Mouse (Mus musculus): ENCODE measurements around the gene Sh3bgrl2. TPM values are rescaled to one million over a fixed set of nuclear protein-coding genes. Genes with fewer than 3 reads are reported as not detected.

Sh3bgrl2 gene
- total RNA-seq, 1 experiment = 13.3 TPM

DNA sequence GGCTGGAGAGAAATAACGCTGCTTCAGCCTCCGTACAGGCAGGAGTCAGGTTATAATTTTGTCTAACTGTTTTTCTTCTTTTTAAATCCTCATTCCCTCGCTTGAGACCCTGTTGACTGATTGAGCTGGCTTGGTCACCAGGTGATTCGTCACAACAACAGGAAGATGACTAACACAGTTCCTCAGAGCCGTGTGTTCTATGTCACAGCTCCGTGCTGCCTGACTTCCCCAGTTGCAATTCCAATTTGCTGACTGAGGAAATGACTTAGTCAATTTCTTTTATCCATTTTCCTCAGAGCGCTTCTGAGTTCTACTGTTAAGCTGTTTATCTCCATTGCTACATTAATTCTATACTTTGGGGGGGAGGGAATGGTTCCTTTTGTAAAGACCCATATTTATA, 1.8 kb upstream of the Sh3bgrl2 start:
- Histone ChIP-seq H3K27ac (ENCODE audit: insufficient read depth, low read depth, low read length, poor library complexity, severe bottlenecking) (no peak overlapping the region), H3K4me3 (ENCODE audit: insufficient read depth in 1 of 2, low read depth in 1 of 2, low read length in 2 of 2, poor library complexity in 1 of 2, severe bottlenecking in 1 of 2) (no peak overlapping the region), H3K4me1 (ENCODE audit: control insufficient read depth in 2 of 2, insufficient read depth in 2 of 2, low read length in 2 of 2, poor library complexity in 1 of 2) (peaks cover 0 to 2% of the 10 kb centered on the region in 2 experiments; a peak in 1 of 4 replicates), H3K36me3 (ENCODE audit: control insufficient read depth, insufficient read depth, low read length, poor library complexity, severe bottlenecking) (no peaks in the 10 kb centered on the region), H3K9me3 (ENCODE audit: control insufficient read depth, insufficient read depth, low read depth, low read length) (no peaks in the 10 kb centered on the region), H3K9ac (ENCODE audit: insufficient read depth, low read depth, low read length, poor library complexity, severe bottlenecking) (no peak overlapping the region)
- in situ Hi-C loops (cut with MboI; ENCODE audit: low sequenced_read_pairs in 2 of 2, unreplicated experiment in 2 of 2) = no loop called here
- DNase-seq (ENCODE audit: low read depth, low spot score) = no peak
- no peak for TF ChIP-seq CHD2 (IDR thresholded peaks at IDR 0.05; ENCODE audit: low read depth, low read length)
- TF ChIP-seq MAFK (IDR thresholded peaks at IDR 0.05; ENCODE audit: insufficient read depth, low read depth, low read length) = no peak
- no peak for TF ChIP-seq HCFC1 (IDR thresholded peaks at IDR 0.05; ENCODE audit: borderline replicate concordance, insufficient read depth, low read length)

GRCm38 (mm10) chr9:83547229-83547628, 898 bp upstream of the Sh3bgrl2 start:
- no peak overlapping the region for H3K9ac ChIP-seq (ENCODE audit: insufficient read depth, low read depth, low read length, poor library complexity, severe bottlenecking)
- H3K9me3 ChIP-seq (ENCODE audit: control insufficient read depth, insufficient read depth, low read depth, low read length) = no peaks in the 10 kb centered on the region
- H3K4me1 ChIP-seq (ENCODE audit: control insufficient read depth in 2 of 2, insufficient read depth in 2 of 2, low read length in 2 of 2, poor library complexity in 1 of 2) = peaks cover 0 to 2% of the 10 kb centered on the region in 2 experiments; a peak in 1 of 4 replicates
- no peak for DNase-seq (ENCODE audit: low read depth, low spot score)
- in situ Hi-C loops (cut with MboI; ENCODE audit: low sequenced_read_pairs in 2 of 2, unreplicated experiment in 2 of 2) = no loop called here
- H3K36me3 ChIP-seq (ENCODE audit: control insufficient read depth, insufficient read depth, low read length, poor library complexity, severe bottlenecking) = no peaks in the 10 kb centered on the region
- TF ChIP-seq ZNF384 (IDR thresholded peaks at IDR 0.05; ENCODE audit: low read depth, low read length) = no peak
- no peak for TF ChIP-seq ZC3H11A (IDR thresholded peaks at IDR 0.05; ENCODE audit: borderline replicate concordance, low read depth, low read length)
- TF ChIP-seq HCFC1 (IDR thresholded peaks at IDR 0.05; ENCODE audit: borderline replicate concordance, insufficient read depth, low read length) = no peak
- TF ChIP-seq CHD2 (IDR thresholded peaks at IDR 0.05; ENCODE audit: low read depth, low read length) = no peak
- TF ChIP-seq MAFK (IDR thresholded peaks at IDR 0.05; ENCODE audit: insufficient read depth, low read depth, low read length) = no peak
- no peak overlapping the region for H3K27ac ChIP-seq (ENCODE audit: insufficient read depth, low read depth, low read length, poor library complexity, severe bottlenecking)
- no peak overlapping the region for H3K4me3 ChIP-seq (ENCODE audit: insufficient read depth in 1 of 2, low read depth in 1 of 2, low read length in 2 of 2, poor library complexity in 1 of 2, severe bottlenecking in 1 of 2)

- no peaks in the 10 kb centered on the region for H3K9me3 ChIP-seq (ENCODE audit: control insufficient read depth, insufficient read depth, low read depth, low read length)
- TF ChIP-seq ZC3H11A (IDR thresholded peaks at IDR 0.05; ENCODE audit: borderline replicate concordance, low read depth, low read length) = no peak
- TF ChIP-seq CHD2 (IDR thresholded peaks at IDR 0.05; ENCODE audit: low read depth, low read length) = no peak
- TF ChIP-seq ZNF384 (IDR thresholded peaks at IDR 0.05; ENCODE audit: low read depth, low read length) = no peak
- no peak for TF ChIP-seq MAFK (IDR thresholded peaks at IDR 0.05; ENCODE audit: insufficient read depth, low read depth, low read length)
- TF ChIP-seq HCFC1 (IDR thresholded peaks at IDR 0.05; ENCODE audit: borderline replicate concordance, insufficient read depth, low read length) = no peak
- H3K36me3 ChIP-seq (ENCODE audit: control insufficient read depth, insufficient read depth, low read length, poor library complexity, severe bottlenecking) = no peaks in the 10 kb centered on the region
- no peak for DNase-seq (ENCODE audit: low read depth, low spot score)
- H3K4me1 ChIP-seq (ENCODE audit: control insufficient read depth in 2 of 2, insufficient read depth in 2 of 2, low read length in 2 of 2, poor library complexity in 1 of 2) = peaks cover 0 to 2% of the 10 kb centered on the region in 2 experiments; a peak in 1 of 4 replicates
- H3K27ac ChIP-seq (ENCODE audit: insufficient read depth, low read depth, low read length, poor library complexity, severe bottlenecking) = no peak overlapping the region
- in situ Hi-C loops (cut with MboI; ENCODE audit: low sequenced_read_pairs in 2 of 2, unreplicated experiment in 2 of 2) = no loop called here
- H3K4me3 ChIP-seq (ENCODE audit: insufficient read depth in 1 of 2, low read depth in 1 of 2, low read length in 2 of 2, poor library complexity in 1 of 2, severe bottlenecking in 1 of 2) = no peak overlapping the region
- no peak overlapping the region for H3K9ac ChIP-seq (ENCODE audit: insufficient read depth, low read depth, low read length, poor library complexity, severe bottlenecking)
These were observed 1.7 kb downstream of the Sh3bgrl2 start for GRCm38 (mm10) chr9:83549866-83550265.

GRCm38 (mm10) chr9:83551116-83551515, 3.0 kb downstream of the Sh3bgrl2 start:
- in situ Hi-C loops (cut with MboI; ENCODE audit: low sequenced_read_pairs in 2 of 2, unreplicated experiment in 2 of 2) = no loop called here
- no peak for TF ChIP-seq ZNF384 (IDR thresholded peaks at IDR 0.05; ENCODE audit: low read depth, low read length)
- no peak for TF ChIP-seq CHD2 (IDR thresholded peaks at IDR 0.05; ENCODE audit: low read depth, low read length)
- no peak for TF ChIP-seq ZC3H11A (IDR thresholded peaks at IDR 0.05; ENCODE audit: borderline replicate concordance, low read depth, low read length)
- no peak for TF ChIP-seq HCFC1 (IDR thresholded peaks at IDR 0.05; ENCODE audit: borderline replicate concordance, insufficient read depth, low read length)
- no peak for TF ChIP-seq MAFK (IDR thresholded peaks at IDR 0.05; ENCODE audit: insufficient read depth, low read depth, low read length)
- Histone ChIP-seq H3K9me3 (ENCODE audit: control insufficient read depth, insufficient read depth, low read depth, low read length) (no peaks in the 10 kb centered on the region), H3K36me3 (ENCODE audit: control insufficient read depth, insufficient read depth, low read length, poor library complexity, severe bottlenecking) (no peaks in the 10 kb centered on the region), H3K9ac (ENCODE audit: insufficient read depth, low read depth, low read length, poor library complexity, severe bottlenecking) (no peak overlapping the region), H3K4me1 (ENCODE audit: control insufficient read depth in 2 of 2, insufficient read depth in 2 of 2, low read length in 2 of 2, poor library complexity in 1 of 2) (peaks cover 0 to 2% of the 10 kb centered on the region in 2 experiments; a peak in 1 of 4 replicates), H3K27ac (ENCODE audit: insufficient read depth, low read depth, low read length, poor library complexity, severe bottlenecking) (no peak overlapping the region), H3K4me3 (ENCODE audit: insufficient read depth in 1 of 2, low read depth in 1 of 2, low read length in 2 of 2, poor library complexity in 1 of 2, severe bottlenecking in 1 of 2) (no peak overlapping the region)
- no peak for DNase-seq (ENCODE audit: low read depth, low spot score)

DNA sequence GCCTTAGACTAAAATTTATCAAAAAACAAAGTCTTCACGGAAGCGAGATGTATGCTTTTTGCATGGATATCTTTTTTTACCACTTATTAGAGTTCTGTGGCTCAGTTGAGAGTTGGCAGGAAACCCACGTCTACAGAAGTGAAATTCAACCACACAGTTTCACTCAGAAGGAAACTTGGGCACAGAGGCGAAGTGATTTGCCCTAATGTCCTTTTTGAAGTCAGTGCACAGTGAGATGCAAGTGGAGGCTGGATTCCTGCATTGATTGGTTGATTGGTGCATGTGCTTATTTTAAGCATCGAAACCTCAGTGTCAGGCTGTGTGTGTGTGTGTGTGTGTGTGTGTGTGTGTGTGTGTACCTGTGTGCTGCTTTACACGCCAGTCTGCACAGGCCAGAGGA, 3.5 kb downstream of the Sh3bgrl2 start:
- Histone ChIP-seq H3K4me1 (ENCODE audit: control insufficient read depth in 2 of 2, insufficient read depth in 2 of 2, low read length in 2 of 2, poor library complexity in 1 of 2) (peaks cover under 1 to 2% of the 10 kb centered on the region in 2 experiments; a peak in 2 of 4 replicates), H3K9ac (ENCODE audit: insufficient read depth, low read depth, low read length, poor library complexity, severe bottlenecking) (no peak overlapping the region), H3K9me3 (ENCODE audit: control insufficient read depth, insufficient read depth, low read depth, low read length) (no peaks in the 10 kb centered on the region), H3K27ac (ENCODE audit: insufficient read depth, low read depth, low read length, poor library complexity, severe bottlenecking) (no peak overlapping the region), H3K36me3 (ENCODE audit: control insufficient read depth, insufficient read depth, low read length, poor library complexity, severe bottlenecking) (no peaks in the 10 kb centered on the region), H3K4me3 (ENCODE audit: insufficient read depth in 1 of 2, low read depth in 1 of 2, low read length in 2 of 2, poor library complexity in 1 of 2, severe bottlenecking in 1 of 2) (no peak overlapping the region)
- no peak for TF ChIP-seq CHD2 (IDR thresholded peaks at IDR 0.05; ENCODE audit: low read depth, low read length)
- TF ChIP-seq HCFC1 (IDR thresholded peaks at IDR 0.05; ENCODE audit: borderline replicate concordance, insufficient read depth, low read length) = no peak
- no peak for TF ChIP-seq MAFK (IDR thresholded peaks at IDR 0.05; ENCODE audit: insufficient read depth, low read depth, low read length)
- no peak for TF ChIP-seq ZC3H11A (IDR thresholded peaks at IDR 0.05; ENCODE audit: borderline replicate concordance, low read depth, low read length)
- no peak for TF ChIP-seq ZNF384 (IDR thresholded peaks at IDR 0.05; ENCODE audit: low read depth, low read length)
- DNase-seq (ENCODE audit: low read depth, low spot score) = no peak
- in situ Hi-C loops (cut with MboI; ENCODE audit: low sequenced_read_pairs in 2 of 2, unreplicated experiment in 2 of 2) = no loop called here
